Mouse (Mus musculus) MEL (cell line): ENCODE measurements around the gene Rpgrip1l.

Experiments
- CTCF ChIP-seq, 3 experiments: IDR thresholded peaks in 2 of 3; conservative IDR thresholded peaks in 1 of 3; 2 replicates each; pipeline ENCODE4 v1.5.1; 2011 to 2012; ENCODE audit warnings: low read length in 3 of 3, low read depth in 2 of 3, mild to moderate bottlenecking in 2 of 3, improper control_type of control experiment in 1 of 3, inconsistent platforms in 1 of 3, mixed read lengths in 1 of 3, moderate library complexity in 1 of 3; ENCODE audit not compliant: control insufficient read depth in 1 of 3, insufficient read depth in 1 of 3, poor library complexity in 1 of 3, severe bottlenecking in 1 of 3
- POLR2AphosphoS2 ChIP-seq: IDR thresholded peaks from 2 replicates; pipeline ENCODE4 v1.6.1; 2011; ENCODE audit warnings: low read length, improper control_type of control experiment

GRCm38 (mm10) chr8:91290576-91290975 lies 22.5 kb downstream of the Rpgrip1l start:
- TF ChIP-seq CTCF (IDR thresholded peaks at IDR 0.05 in 2 of 3, conservative IDR thresholded peaks at IDR 0.05 in 1 of 3; ENCODE audit: control insufficient read depth in 1 of 3, insufficient read depth in 1 of 3, low read depth in 2 of 3, low read length in 3 of 3, poor library complexity in 1 of 3, severe bottlenecking in 1 of 3) (no peak), POLR2AphosphoS2 (no peak)
